Comparison of ENCODE assay signal across 7 mouse cellular contexts in the genomic region with DNA sequence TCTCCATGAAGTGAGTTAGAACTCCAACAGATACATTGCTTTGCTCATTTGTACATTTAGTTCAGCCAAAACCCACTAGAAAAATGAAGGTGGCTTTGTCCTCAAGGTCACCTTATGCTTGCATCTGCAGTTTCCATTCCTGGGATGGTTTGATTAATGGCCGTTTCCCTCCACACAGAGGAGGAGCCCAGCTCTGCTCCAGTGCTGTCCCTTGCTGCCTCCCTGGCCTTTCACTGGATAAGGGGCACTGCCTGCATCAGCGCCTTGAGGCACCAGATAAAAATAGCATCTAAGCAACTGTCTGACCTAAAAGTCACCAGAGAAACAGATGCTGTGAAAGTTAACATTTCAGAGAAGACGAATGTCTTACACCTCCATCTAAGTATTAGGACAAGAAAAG. TPM values are rescaled to one million over a fixed set of nuclear protein-coding genes. Genes with fewer than 3 reads are reported as not detected.
DNase-seq lines count a peak whose midpoint lies in the region; ATAC-seq and TF ChIP-seq lines count a peak whose summit lies in the region.

No protein-coding gene starts in this region.

- no peak for ATAC-seq in forebrain, postnatal 0 days
- no peak for ATAC-seq in limb, embryonic 14.5 days (ENCODE audit: low FRiP score, low read depth)
- ATAC-seq in stomach, embryonic 16.5 days (ENCODE audit: insufficient read depth, low FRiP score) = no peak

- H3K4me3 ChIP-seq in forebrain, postnatal 0 days (ENCODE audit: low read depth, low read length) = peak overlapping the region; percentile 21
- H3K4me3 ChIP-seq in limb, embryonic 14.5 days (replicated peaks; ENCODE audit: low read length) = no peak overlapping the region
- peak overlapping the region; percentile 14; the same call in 1 of the 2 replicates for H3K4me3 ChIP-seq in stomach, embryonic 16.5 days (replicated peaks; ENCODE audit: low read length)

- TF ChIP-seq CTCF in forebrain, postnatal 0 days (IDR thresholded peaks at IDR 0.05; ENCODE audit: low read depth) = no peak

- 28% methylated on average over 3 of the region's 3 CpGs for WGBS in forebrain, postnatal 0 days
- 46% methylated on average over 3 of the region's 3 CpGs for WGBS in limb, embryonic 14.5 days
- 28% methylated on average over 3 of the region's 3 CpGs for WGBS in stomach, embryonic 16.5 days

- DNase-seq in 3T3-L1 (ENCODE audit: low read depth, low spot score) (peak; percentile 45), ES-CJ7 (ENCODE audit: low read depth, low spot score) (peak; percentile 67)
- DNase-seq in forebrain, postnatal 0 days = peak; percentile 40
- DNase-seq in limb, embryonic 14.5 days (ENCODE audit: low spot score) = no peak
- DNase-seq in thymus, postnatal 14 days = no peak
- no peak for DNase-seq in natural killer cell, adult 2 months (ENCODE audit: low spot score in 2 of 2)

- no peak for TF ChIP-seq POLR2A in limb, embryonic 14.5 days (IDR thresholded peaks at IDR 0.05; ENCODE audit: borderline replicate concordance, extremely low read depth, insufficient read depth, insufficient read length)

- peaks cover 37% of the 10 kb centered on the region for H3K4me1 ChIP-seq in forebrain, postnatal 0 days (ENCODE audit: insufficient read depth)
- peaks cover 62% of the 10 kb centered on the region for H3K4me1 ChIP-seq in limb, embryonic 14.5 days (ENCODE audit: control insufficient read depth, insufficient read depth, low read length)
- peaks cover 32% of the 10 kb centered on the region for H3K4me1 ChIP-seq in stomach, embryonic 16.5 days (ENCODE audit: control insufficient read depth, insufficient read depth, low read length)

- no peaks in the 10 kb centered on the region for H3K36me3 ChIP-seq in forebrain, postnatal 0 days (ENCODE audit: insufficient read depth)
- no peaks in the 10 kb centered on the region for H3K36me3 ChIP-seq in limb, embryonic 14.5 days (ENCODE audit: control insufficient read depth, insufficient read depth, low read length)
- no peaks in the 10 kb centered on the region for H3K36me3 ChIP-seq in stomach, embryonic 16.5 days (ENCODE audit: control insufficient read depth, insufficient read depth, low read length)

- no peaks in the 10 kb centered on the region for H3K27me3 ChIP-seq in forebrain, postnatal 0 days (ENCODE audit: insufficient read depth, low read length)
- H3K27me3 ChIP-seq in limb, embryonic 14.5 days (ENCODE audit: control insufficient read depth, insufficient read depth, low read length) = no peaks in the 10 kb centered on the region
- H3K27me3 ChIP-seq in stomach, embryonic 16.5 days (ENCODE audit: control insufficient read depth, insufficient read depth, low read length) = no peaks in the 10 kb centered on the region

- H3K4me2 ChIP-seq in forebrain, postnatal 0 days (ENCODE audit: low read depth) = peak overlapping the region; percentile 43
- H3K4me2 ChIP-seq in limb, embryonic 14.5 days (replicated peaks; ENCODE audit: low read depth, low read length, severe bottlenecking) = peak overlapping the region; percentile 36; the same call in 1 of the 2 replicates
- H3K4me2 ChIP-seq in stomach, embryonic 16.5 days (ENCODE audit: low read depth, low read length) = peak overlapping the region; percentile 59

- no peaks in the 10 kb centered on the region for H3K9me3 ChIP-seq in forebrain, postnatal 0 days (ENCODE audit: low read length)
- no peaks in the 10 kb centered on the region for H3K9me3 ChIP-seq in limb, embryonic 14.5 days (ENCODE audit: control insufficient read depth, low read length)
- no peaks in the 10 kb centered on the region for H3K9me3 ChIP-seq in stomach, embryonic 16.5 days (replicated peaks; ENCODE audit: control insufficient read depth, low read length)

- H3K27ac ChIP-seq in forebrain, postnatal 0 days (ENCODE audit: low read depth, low read length) = peak overlapping the region; percentile 75
- no peak overlapping the region for H3K27ac ChIP-seq in limb, embryonic 14.5 days (replicated peaks; ENCODE audit: low read depth, low read length)
- H3K27ac ChIP-seq in stomach, embryonic 16.5 days (ENCODE audit: low read length) = peak overlapping the region; percentile 91

- H3K9ac ChIP-seq in forebrain, postnatal 0 days = peak overlapping the region; percentile 31; the same call in 1 of the 2 replicates
- H3K9ac ChIP-seq in limb, embryonic 14.5 days (ENCODE audit: low read depth, low read length, severe bottlenecking) = no peak overlapping the region
- H3K9ac ChIP-seq in stomach, embryonic 16.5 days (ENCODE audit: low read length) = peak overlapping the region; percentile 59

RNA-seq across cellular contexts. Expression of gene Sparcl1, which starts 4.0 kb away (rescaled TPM):
- total RNA-seq in forebrain, postnatal 0 days (2014; rRNA removed) = 342 and 344 TPM in 2 replicates
- 239 and 282 TPM in 2 replicates for polyA plus RNA-seq in forebrain, postnatal 0 days (2015; fragmentation: Nextera tagmentation; extraction: Ambion mirVana)
- polyA plus RNA-seq in limb, embryonic 14.5 days (2012; rRNA removed) = 47.7 and 68.4 TPM in 2 replicates
- polyA plus RNA-seq in limb, embryonic 14.5 days (2014; fragmentation: Nextera tagmentation; extraction: Ambion mirVana) = 63.9 and 67.8 TPM in 2 replicates
- 380 and 388 TPM in 2 replicates for polyA plus RNA-seq in stomach, embryonic 16.5 days (2015; fragmentation: Nextera tagmentation; extraction: Ambion mirVana)

RNA-seq across cellular contexts. Expression of gene Gm17660, which starts 32.1 kb away (rescaled TPM):
- not detected in 2 replicates for total RNA-seq in forebrain, postnatal 0 days (2014; rRNA removed)
- 0.52 and 1.1 TPM in 2 replicates for polyA plus RNA-seq in forebrain, postnatal 0 days (2015; fragmentation: Nextera tagmentation; extraction: Ambion mirVana)
- polyA plus RNA-seq in limb, embryonic 14.5 days (2012; rRNA removed) = not detected in 2 replicates
- polyA plus RNA-seq in limb, embryonic 14.5 days (2014; fragmentation: Nextera tagmentation; extraction: Ambion mirVana) = not detected in 2 replicates
- 0.57 TPM in 1 of 2 replicates, not detected in the other for polyA plus RNA-seq in stomach, embryonic 16.5 days (2015; fragmentation: Nextera tagmentation; extraction: Ambion mirVana)

Comparison
In these comparisons a context has a peak if more than half of its experiments do, and no peak if none do; other contexts are left out.
1. DNase-seq: peak in 3T3-L1 (single experiment), ES-CJ7 (single experiment) and forebrain, postnatal 0 days (single experiment); none in limb, embryonic 14.5 days (single experiment), thymus, postnatal 14 days (single experiment) and natural killer cell, adult 2 months (0 of 2).
2. Peak in every context shown above with its lines, with median percentiles within 50 percentile points of each other: H3K4me2 ChIP-seq.